Mouse (Mus musculus): ENCODE data around the gene Mecom. TPM values are rescaled to one million over a fixed set of nuclear protein-coding genes. Genes with fewer than 3 reads are reported as not detected.
"Not testable (repeated sequence)": the region's sequence is repeated elsewhere in the genome, so short reads cannot be mapped to it uniquely, and the experiment has no call there.

Mecom gene
- total RNA-seq, 2 experiments from 2014 or later, result 14.7 to 41.9 TPM

DNA sequence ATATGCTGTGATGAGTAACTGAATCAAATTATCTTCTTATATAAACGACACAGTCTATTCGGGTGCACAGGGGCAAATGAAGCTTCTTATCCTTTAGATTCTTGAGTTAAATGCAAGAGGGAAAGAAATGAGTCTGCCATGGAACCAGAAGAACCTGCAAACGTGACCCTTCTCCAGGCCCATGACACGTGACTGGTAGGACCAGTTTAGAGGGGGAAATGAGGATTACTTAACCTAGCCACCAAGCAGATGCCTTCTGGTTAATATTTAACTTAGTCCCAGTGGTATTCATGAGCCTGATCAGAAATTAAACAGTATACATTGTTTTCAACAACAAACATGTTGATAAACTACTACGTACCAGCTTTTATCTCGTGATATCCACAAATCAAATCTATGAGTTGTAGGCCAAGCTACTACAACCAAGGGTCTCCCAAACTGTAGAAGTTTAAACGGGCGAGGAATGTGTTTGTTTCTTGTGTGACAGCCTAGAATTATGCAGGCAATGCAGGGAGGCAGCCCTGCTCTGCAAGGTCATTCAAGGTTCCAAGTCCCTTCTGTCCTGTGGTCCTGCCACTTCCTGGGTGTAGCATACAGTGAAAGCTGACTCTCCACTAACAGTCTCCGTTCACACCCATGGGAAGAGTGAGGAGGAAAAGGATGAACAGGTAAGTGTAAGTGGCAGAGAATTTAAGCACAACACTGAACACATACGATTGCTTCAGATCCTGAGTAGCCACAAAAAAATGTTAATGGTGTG lies 97.4 kb downstream of the Mecom start:
- no peak for DNase-seq (ENCODE audit: low spot score in 2 of 2)

DNA sequence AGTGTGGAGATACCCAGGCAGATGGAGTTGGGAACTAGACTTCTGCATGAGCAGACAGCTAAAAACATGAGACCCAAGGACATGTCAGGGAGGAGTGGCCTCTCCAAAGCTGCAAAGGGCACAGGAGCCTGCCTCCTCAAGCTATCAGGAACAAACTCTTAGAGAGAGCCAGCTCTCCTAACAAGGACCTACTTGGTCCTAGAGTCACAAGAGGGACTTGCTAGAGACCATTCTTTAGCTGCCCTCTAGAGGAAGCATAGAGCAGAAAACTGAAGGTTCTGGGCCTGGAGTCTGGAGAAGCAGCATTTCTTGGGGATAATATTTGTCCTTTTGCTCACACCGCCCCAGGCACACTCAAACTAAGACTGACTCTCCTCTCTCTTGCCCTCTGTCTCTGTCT lies 99.2 kb downstream of the Mecom start:
- DNase-seq (ENCODE audit: low spot score in 2 of 2), result no peak

DNA sequence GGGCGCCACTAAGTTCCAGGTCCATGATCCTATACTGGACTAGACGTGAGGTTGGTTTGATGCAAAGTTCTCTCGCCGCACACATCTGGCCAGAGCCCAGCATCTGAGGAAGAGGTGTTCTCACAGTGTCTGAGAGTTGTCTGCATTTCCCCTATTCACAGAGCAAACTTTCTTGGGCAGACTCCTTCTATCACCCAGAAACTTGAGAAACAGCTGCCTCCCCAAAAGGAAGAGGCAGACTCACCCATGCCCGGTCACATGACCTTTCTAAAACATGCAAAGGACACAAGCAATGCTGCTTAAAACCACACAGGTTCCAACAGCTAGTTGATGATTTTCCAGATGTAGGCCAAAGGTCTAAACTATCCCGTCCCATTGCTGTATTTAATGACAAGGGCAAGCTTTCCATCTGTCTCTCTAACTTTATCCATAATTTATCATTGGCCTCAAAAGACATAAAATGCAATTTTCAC lies 101.8 kb downstream of the Mecom start:
- DNase-seq (ENCODE audit: low spot score in 2 of 2), result no peak

DNA sequence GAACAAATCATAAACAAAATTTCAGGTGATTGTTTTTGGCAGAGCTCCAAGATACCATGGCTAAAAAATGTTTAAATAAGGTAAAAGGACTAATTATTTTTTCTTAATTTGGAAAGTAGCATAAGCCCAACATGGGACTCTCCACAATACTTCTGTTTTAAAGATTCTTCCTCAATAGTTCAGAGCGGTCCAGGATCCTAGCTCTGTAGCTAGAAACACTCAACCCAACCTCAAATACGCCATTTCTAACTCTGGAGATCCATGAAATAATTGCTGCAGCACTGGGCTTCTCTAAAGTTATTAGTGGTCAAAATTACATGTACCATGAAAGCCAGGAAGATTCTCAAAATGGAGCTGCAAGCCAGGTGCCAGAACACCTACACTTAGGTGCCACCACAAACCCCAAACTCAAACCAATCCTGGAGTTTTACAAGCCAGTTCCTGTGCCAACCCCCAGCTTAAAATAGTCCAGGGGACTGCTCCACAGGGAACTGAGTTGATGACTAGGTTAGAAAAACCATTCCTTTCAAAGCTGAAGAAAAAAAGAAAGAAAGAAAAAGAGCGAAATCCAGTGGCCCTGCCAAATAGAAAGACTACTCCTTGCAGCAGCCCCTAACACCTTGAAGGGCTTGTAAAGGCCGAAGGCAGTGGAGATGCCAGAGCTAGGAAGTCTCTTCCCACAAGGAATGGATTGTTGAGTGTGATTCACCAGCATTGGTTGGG lies 102.4 kb downstream of the Mecom start:
- DNase-seq (ENCODE audit: low spot score in 2 of 2), result no peak

DNA sequence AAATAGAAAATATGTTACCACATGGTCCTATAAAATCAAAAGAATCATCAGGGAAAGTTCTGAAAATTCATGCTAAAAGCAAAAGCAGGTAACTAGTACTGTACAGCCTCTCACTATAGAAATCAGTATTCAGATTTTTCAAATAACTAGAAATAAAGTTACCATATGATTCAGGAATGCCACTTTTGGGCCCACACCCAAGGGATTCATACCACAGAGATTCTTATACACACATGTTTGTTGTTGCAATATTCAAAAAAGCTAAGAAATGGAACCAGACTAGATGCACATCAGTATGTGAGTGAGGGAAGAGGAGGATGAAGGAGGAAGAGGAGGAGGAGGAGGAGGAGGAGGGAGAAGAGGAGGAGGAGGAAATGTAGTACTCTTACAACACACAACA lies 106.2 kb downstream of the Mecom start:
- no peak for DNase-seq (ENCODE audit: low spot score in 2 of 2)

DNA sequence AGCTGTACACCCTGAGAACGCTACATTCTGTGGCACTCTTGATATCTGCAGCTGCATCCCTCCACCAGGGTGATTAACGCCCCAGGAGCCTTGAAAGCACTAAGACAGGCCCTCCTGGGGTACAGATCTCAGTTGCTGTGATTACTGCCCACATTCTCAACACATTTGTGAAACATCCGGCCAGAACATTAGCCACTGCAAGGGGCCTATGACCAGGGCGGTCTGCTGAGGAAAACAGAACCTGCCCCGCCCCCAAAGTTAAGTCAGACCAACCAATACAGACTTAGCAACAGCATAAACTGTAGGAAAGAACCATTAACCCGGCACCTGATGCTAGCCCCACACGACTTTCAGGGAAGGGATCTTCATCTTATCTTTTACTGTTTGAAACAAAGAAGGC lies 109.8 kb downstream of the Mecom start:
- DNase-seq (ENCODE audit: low spot score in 2 of 2), result no peak

DNA sequence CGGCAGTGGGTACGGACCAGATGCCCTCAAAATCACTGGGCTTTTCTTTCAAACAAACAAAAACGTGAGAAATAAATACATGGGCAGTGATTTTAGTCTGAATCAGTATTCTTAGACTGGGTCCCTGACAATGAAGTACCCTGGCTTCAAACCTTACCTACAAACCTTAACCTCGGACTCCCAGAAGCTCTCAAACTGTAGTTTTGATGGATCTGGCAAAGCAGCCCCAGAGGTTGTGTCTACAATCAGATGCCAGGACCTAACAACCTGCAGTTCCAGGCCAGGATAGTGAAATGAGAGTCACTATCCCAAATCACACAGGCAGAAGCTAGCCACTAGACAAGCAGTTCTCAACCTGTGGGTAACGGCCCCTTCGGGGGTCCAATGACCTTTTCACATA lies 111.2 kb downstream of the Mecom start:
- DNase-seq (ENCODE audit: low spot score in 2 of 2), result no peak

DNA sequence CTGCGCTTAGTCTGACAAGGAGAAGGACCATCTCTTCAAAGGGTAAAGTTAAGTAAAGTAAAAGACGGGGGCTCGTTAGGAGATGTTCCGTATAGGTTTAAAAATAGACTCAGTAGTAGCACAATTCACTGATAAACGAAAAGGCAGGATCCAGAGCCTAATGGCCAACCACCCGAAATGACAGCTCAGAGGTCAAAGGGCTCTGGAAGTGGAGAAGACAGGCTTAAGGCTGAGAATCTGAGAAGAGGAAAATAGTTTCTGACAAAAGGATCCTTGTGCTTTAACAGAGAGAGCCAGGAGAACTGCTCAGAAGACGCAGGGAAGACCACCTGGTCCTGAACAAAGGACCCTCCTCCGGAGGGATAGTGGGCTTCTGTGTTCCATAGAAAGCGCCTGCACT lies 111.7 kb downstream of the Mecom start:
- no peak for DNase-seq (ENCODE audit: low spot score in 2 of 2)

DNA sequence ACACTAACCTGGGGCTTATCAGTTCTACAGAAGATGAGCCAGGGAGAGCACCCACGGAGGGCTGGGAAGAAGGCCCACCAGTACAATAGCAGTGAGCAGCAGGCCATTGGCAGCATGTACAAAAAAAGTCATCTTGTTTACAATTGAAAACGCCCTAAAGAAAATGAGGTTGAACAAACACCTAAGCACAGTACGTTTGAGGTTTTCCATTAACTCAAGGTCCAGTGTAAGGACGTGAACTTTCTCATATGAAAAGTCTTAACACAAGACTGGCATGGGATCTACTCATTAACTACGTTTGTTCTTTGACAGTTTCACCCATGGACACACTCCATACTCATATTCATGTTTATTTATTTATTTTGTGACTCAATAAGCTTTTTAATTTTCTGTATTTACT lies 118.9 kb downstream of the Mecom start:
- no peak for DNase-seq (ENCODE audit: low spot score in 2 of 2)

DNA sequence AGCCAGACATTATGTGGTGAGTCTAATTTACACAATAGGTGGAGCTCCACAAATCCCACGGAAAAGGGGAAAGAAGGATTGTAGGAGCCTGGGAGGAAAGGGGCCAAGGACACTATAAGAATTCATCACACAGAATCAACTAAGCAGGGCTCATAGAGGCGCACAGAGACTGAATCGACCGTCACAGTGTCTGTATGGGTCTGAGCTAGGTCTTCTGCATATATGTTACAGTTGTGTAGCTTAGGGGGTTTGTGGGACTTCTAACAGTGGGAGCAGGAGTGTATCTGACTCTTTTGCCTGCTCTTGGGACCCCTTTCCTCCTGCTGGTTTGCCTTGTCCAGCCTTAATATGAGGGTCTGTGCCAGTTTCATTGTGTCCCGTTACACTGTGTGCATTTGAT lies 123.8 kb downstream of the Mecom start:
- no peak for DNase-seq (ENCODE audit: low spot score in 2 of 2)

DNA sequence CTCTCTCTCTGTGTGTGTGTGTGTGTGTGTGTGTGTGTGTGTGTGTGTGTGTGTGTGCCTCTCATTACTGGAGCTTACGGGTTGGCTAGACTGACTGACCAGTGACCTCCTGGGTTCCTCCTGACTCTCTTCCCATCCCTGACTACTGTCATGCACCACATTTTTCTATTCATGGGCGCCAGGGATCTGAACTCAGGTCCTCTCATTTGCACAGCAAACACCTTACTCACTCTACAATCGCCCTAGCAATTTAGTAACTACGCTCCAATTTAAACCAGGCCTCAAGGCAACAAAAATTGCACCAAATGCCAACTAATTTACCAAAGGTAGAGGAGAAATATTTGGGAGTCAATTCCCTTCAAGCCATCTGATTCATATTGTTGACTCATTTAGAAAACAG lies 125.9 kb downstream of the Mecom start:
- DNase-seq (ENCODE audit: low spot score in 2 of 2), result not testable (repeated sequence)

DNA sequence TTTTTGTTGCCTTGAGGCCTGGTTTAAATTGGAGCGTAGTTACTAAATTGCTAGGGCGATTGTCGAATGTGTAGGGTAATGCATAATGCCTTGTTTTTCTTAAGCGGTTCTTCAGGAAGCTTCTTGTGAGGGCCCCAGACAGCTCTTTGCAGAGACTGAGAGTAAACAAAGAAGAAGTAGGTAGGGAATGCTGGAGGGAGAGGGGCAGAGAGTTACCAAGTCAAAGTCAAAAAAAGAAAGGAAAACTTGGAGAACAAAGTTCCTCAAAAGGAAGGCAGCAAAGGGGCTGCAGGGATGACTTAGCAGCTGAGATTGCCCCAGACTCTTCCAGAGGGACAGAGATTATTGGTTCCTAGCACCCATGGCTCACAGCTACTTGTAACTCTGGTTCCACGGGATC lies 126.9 kb downstream of the Mecom start:
- no peak for DNase-seq (ENCODE audit: low spot score in 2 of 2)

DNA sequence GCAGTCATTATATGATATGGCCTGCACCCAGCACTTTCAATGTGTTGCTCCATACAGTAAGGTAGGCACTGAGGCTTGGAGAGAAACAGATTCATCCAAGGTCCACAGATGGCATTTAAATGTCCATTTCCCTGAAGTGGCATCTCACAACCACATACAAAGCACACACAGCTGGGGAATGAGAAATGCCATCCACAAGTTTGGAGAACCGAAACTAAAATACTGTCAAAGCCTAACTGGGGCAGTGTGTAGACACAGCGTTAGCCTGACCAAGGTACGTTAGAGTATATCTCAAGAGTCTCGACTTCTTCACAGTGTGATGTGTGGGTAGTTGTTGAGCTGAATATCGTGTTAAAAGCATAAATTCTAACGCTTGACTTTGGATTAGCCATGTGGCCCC lies 133.6 kb downstream of the Mecom start:
- DNase-seq (ENCODE audit: low spot score in 2 of 2), result no peak

DNA sequence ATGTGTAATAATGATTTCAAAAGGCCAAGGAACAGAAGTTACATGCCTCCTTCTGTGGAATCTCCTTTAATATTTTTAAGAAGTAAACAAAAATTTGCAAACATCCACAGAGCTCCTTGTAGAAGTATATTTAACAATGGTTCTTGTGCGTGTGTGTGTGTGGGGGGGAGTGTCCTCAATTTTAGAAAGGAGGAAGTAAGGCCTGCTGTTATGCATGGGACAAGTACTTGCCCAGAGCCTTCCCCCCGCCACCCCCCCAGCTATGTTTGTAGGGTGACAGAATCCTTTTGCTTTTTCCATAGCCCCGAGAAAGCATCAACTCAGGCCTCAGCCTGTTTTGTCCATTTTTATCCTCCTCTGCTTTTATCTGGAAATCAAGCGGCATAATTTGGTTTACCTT lies 137.0 kb downstream of the Mecom start:
- DNase-seq (ENCODE audit: low spot score in 2 of 2), result no peak

DNA sequence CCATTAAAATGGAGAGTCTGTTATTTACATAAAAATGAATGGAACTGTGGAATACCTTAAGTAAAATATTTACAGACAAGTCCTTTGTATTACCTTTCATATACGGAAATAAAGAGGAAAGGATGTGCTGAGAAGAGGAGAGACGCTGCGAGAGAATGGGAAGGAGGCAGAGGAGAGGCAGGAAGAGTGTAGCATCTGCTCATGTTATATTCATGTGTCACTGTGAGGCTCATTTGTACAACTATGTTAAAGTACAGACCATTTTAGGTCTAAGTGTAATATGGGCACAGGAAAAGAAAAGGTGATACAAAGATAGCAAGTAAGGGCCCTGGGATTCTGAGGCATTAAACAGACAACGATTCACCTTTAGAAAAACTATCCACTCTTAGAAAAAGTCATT lies 143.0 kb downstream of the Mecom start:
- no peak for DNase-seq (ENCODE audit: low spot score in 2 of 2)

DNA sequence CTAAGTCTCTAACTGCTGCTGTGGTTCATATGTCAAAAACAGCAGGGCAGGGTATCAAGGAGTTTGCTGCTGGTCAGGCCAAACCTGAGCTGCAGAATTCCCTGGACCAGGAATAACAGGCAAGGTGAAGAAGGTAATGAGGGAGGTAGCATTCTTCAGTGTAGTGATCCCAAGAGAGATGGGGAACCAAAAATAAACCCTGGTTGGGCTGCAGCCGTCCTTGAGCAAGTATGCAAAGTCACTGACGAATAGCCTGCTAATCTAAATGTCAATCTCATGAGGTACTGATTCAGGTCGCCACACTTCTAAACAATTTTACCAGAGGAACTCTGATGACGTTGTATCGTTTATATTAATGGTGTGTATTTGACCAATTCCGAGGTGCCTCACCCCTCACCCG lies 148.9 kb downstream of the Mecom start:
- no peak for DNase-seq (ENCODE audit: low spot score in 2 of 2)

DNA sequence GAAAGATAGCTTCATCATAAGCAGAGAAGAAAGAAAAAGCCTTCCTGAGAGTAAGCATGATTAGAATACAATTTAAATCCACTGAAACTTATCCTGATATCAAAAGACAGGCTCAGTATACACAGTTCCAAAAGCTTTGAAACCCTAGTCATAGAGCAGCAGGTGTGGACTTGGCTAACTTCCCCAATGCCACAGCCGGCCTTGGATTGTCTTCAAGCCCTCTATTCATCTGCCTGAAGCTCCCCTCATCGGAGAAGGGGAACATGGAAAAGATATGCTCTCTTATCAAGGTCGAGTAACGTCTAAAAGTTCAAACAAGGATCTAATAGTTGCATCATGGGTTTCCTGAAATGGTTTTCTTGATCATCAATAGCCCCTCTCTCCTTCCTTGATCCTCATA lies 152.9 kb downstream of the Mecom start:
- DNase-seq (ENCODE audit: low spot score in 2 of 2), result no peak

DNA sequence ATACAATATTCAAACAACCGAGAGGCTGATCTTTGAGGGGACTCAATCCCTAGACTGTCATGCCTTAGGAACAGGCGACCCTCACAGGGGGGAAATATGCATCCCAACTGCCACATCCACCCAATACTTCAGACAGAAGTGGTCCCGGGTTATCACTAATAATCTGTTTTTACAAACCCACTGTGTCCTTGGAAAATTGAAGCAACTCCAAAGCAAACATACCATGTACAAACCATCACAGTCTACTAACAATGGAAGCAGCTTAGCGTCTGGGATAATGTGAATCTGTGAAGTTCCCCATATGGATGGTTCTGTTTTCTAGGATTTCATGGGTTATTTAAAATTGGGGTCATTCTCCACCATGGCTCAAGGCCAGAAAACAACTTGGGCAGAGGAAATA lies 155.1 kb downstream of the Mecom start:
- no peak for DNase-seq (ENCODE audit: low spot score in 2 of 2)

DNA sequence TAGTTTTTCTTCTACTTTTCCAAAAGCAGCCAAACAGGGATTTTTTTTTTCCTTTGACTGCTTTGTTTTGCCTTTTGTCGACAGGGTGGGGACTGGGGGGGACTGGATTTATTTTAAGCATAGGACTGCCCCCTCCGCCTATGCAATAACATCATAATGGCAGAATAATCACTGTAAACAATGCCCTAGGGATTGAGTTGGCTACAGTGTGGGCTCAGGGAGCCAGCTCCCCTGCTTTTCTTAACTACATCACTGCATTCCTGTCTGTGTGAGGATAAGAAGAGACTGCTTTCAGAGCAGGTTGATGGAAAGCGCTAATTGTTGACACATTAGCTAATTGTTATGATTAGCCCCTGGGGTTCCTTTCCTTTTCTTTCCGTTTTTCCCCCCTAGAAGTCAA lies 155.6 kb downstream of the Mecom start:
- DNase-seq (ENCODE audit: low spot score in 2 of 2), result no peak

DNA sequence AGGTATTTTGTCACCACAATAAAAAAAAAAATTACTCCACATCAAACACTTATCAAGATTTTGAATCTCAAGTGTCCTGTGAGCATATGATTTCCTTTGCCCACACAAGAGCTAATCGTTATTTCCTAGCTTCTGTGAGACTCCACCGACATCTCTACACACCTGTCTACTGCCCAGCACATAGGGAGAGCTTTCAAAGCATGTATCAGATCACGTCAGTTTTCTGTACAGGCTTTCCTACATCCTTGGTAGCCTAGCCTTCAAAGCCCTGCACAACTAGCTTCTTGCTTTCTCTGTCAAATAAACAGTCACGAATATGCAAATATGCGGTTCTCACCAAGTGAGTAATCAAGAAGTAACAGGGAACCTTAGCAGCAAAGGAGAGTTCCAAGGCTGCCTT lies 157.5 kb downstream of the Mecom start:
- no peak for DNase-seq (ENCODE audit: low spot score in 2 of 2)

DNA sequence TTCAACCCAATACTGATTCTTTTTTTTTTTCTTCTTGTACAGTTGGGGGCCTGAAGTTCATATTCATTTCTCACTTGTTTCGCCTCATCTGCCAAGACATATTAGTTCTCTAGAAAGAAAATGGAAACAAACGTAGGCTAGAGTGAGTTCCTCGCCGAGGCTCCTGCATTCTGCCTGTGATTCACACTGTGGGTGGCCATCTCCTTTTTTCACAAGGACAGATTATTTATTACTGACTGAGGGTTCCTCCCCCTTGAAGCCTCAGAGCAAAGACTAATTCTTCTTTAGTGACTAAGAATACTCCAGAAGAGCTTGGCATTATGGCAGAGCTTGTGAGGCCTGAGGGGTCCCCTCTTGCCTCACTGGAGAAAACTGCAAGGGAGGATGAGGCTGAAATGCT lies 167.5 kb downstream of the Mecom start:
- DNase-seq (ENCODE audit: low spot score in 2 of 2), result no peak

DNA sequence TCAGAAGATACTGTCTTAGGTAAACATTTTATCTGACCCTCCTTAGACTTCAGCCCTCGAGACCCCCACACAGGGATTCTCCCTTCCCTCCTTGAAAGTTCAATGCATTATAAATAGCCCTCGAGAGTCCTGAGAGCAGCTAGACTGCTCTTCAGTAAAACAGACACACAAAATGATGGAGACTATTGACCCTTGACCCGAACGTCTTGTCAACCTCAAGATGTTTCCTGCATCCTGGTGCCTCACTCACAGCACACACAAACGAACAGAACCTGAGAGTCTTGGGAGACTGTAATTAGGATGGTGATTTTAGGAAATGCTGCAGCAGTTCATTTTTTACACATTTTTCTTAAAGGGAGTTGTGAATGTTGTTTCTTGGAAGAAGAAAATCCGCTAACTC lies 168.5 kb downstream of the Mecom start:
- DNase-seq (ENCODE audit: low spot score in 2 of 2), result no peak

DNA sequence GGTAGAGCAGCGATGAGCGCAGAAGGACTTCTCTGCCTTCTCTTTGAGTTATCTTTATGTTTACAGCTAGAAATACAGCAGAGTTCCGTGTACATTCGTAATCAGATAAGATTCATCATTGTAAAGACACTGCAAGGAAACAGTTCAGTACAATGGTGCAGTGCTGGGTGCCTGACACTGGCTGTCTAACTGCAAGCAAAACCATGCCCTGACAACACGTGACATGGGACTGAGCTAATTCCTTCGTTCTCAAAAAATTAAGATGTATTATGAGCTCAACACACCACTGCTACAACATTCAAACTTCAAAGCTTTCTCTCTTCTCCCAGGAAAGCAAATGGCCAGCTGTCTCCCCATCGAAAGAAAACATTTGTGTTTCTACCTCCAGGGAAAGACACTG lies 176.3 kb downstream of the Mecom start:
- no peak for DNase-seq (ENCODE audit: low spot score in 2 of 2)

Measured in adrenal gland, postnatal 4 days (tissue).